Mouse (Mus musculus) embryo, embryonic 10.5 days (tissue): Measurements from ENCODE around the gene Hexdc.

Experiments
- DNase-seq: peaks from one replicate; pipeline ENCODE4 v3.0.0-alpha.2; 2015; ENCODE audit warnings: low spot score

Gene Hexdc

DNA sequence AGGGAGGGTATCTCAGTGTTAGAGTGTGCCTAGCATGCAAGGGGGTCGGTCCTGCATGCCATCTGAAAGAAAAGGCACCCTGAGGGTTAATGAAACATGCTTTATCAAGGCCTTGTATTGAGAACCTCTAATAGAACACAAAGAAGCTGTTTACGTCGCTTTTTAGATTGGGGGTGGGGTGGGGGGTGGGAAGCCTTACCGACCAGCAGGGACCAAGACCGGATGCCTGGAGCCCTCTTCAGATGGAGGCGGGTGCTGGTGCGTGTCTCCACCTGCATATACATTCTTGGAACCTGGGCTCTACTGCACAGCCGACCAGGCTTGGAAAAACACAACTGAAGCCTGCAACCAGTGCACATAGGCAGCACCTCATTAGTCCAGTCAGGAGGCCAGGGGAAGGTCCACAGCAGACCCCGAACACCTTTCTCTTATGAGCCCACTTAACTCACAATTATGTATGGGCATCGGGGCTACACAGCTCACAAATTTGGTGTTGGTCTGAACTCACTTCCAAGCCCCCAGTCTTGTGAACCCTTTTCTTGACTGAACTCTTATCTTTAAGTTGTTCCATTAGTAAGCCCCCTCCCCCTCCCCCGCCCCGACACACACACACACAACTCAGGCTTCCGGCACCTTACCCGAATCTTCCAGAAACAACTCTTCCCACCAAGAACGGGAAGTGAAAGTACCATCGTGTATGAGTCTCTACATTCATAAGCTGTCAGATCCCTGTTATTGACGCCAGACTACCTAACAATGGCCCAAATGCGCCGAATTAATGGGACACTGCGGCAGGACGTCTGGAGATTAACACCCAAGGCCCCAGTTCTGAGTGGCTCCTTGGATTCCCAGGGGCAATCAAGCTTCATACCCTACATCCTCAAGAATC, 24.1 kb downstream of the Hexdc start:
- DNase-seq: no peak

DNA sequence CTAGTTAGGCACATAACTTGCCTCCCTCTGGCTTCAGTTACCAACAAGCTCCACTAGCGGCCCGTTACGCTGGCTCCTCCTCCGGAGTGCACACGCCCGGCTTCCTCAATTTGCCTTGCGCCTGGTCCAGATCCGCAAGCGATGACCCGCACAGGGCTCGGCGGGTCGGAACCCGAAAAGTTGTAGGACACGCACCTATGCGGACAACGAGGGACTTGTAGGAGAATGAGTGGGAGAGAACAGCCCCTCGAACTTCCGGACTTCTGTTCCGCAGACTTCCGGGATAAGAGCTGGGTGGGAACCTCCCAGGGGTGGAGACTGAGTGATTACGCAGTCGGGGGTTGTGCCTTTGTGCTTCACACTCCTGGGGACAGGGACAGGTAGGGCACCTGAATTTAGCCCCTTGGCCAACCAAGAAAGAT, 24.8 kb downstream of the Hexdc start, which contains the start of gene Cybc1:
Gene Cybc1 (minus strand): TSS at position 305 of the 422 bp plus-strand sequence.
- DNase-seq: peak; percentile 88

DNA sequence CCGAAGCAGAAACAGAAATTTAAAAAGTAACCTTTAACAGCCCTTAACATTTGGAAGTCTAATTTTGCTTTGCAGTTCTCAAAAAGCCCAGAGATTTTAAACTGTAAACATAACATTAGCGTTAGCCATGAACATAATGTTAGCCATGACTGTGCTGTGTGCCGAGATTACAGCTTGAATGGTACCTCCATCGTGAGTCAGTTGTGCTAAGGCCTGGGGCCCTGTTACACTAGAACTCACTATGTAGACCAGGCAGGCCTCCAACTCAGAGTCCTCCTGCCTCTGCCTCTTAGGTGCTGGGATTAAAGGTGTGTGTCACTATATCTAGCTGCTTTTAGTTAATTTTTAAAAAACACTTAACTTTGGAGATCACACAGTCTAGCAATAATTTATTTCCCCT, 27.0 kb downstream of the Hexdc start:
- no peak for DNase-seq

DNA sequence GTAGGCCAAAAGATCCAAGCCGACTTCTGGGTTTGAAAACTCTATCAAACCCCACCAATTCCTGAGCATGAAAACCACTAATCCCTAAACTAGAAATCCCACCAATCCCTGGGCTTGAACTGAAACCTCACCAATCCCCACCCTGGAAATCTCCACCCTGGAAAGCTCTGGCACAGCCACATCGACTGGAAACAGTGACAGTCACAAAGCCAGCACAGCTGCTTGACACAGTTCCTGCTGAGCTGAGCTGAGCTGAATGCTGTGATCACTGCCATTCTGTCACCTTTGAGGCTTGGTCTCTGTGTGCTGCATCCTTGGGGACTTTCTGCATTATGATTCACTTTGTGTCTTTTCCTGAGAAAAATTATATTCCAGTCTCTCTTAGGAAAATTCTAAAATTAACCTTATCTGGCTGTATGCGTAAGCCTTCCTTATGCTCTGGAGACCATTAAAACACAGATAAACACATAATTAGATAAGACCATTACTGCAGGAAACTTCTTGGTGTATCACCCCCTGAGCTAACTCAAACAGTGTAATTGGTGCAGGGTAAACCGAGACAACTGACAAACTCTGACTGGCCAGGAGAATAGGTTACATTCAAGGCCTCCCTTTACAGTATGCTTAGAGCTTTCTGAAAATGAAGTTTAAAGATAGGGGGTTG, 27.5 kb downstream of the Hexdc start:
- no peak for DNase-seq

DNA sequence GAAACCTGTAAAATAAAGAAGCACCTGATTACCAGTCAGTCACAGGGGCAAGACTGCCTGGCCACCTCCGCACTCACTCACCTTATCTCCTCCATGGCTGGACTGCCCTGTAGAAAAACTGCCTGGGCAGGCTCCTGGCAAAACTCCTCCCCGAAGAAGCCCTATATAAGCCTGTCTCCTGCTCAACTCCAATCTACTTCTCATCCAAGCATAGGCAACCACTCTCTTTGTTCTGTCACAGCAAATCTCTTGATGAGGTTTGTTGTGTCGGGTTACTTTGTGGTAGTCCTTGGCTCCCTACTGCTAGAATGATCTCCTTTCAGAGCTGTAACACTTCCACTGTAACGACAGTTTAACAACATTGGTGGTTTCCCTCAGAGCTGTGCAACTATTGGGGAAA, 28.5 kb downstream of the Hexdc start:
- no peak for DNase-seq

DNA sequence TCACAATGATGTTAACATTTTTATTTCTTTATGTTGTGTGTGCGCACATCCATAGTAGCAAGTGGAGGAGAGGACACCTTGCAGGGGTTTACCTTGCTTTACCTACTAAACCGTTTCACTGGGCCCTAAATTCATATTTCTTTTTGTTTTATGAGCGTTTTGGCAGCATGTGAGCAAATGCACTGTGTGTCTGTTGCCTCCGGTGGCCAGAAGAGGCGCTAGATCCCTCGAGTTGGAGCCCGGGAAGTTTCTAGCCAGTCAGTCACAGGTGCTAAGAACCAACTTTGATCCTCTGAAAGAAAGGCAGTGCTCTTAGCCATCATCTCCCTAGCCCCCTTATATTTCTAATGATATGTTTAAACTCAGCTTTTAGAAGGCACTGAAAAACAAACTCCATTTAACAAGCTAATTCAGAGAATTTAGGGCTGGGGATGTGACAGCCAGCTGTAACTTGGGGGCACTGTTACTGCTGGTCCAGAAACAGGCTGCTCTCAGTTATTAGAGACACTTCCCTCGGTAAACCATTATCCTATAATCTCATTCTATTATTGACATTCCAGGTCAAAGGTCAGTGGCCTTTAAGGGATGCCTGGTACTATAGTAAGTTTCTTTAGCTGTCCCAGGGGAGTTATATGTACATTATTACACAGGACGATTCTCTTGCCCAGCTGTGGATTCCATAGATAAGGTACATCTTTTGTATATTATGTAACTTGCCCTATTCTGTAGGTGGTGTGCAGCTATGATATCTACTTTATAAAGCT, 31.4 kb downstream of the Hexdc start:
- DNase-seq: peak; percentile 66

DNA sequence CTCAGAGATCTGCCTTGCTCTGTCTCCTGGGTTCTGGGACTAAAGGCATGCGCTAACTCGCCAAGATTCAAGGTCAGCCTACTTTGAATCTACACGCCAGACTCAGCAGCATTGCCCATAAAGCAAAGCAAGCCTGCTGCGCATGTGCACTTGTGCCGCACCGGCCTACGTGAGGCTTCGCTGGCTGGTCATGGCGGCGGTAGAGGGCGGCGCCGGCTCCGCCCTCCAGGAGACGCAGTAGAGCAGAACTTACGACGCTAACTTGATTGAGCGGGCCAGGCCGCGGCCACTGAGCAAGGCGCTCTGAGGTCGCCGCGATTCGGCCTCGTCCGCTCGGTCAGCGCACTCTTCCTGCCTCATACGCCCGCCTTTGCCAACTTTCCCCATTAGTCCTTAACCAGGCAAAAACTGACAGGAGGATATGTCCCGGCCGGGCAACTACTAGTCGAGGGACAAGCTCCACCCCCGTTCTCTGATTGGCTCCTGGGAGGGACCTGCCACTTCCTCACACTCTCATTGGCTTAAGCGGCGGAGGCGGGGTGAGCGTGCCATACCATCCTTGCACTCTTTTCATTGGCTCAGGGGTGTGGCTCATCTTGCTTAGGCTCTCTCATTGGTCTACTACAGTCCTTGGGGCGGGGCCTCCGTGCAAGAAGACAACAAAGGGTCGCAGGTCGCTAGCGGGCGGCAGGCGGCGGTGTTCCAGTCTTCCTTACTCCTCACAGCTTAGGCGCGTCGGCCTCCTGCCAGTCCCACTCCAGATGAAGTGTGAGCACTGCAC, 32.5 kb downstream of the Hexdc start, which contains the start of gene Narf:
Gene Narf (plus strand): TSS at position 690 of the 781 bp plus-strand sequence.
- DNase-seq: peak; percentile 100

DNA sequence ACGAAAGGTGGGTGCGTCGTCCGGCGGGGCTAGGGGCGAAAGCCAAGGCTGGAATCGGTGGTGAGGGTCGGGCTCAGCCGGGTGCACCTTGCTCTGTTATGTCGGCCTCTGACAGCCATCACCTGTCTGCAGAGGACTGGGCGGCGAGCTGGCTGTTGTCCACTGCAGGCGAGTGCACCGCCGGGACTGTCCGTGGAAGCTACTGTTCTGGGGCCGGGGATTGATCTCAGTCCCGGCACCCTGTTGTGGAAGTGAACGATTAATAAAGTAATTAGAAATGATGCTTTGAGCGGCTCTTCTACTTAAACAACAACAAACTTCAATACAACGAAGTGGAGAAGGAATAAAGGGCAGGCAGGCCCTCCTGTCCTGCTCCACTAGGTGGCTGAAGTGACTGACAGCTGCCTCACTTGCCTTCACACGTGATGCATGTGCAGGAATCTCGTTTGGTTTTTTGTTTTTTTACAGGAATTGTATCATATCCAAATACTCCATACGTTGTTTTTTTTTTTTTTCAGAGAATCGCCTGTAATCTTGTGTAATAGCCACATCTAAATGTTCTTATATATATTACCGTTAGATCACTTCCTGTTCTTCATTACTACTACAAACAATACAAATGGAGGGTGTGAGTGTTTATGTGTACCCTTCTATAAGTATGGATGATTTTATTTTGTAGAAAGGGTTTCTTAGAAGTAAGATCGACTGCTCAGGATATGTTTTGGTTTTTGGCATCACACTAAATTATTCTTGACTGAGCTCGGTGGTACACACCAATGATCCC, 33.3 kb downstream of the Hexdc start:
- peak; percentile 71 for DNase-seq

DNA sequence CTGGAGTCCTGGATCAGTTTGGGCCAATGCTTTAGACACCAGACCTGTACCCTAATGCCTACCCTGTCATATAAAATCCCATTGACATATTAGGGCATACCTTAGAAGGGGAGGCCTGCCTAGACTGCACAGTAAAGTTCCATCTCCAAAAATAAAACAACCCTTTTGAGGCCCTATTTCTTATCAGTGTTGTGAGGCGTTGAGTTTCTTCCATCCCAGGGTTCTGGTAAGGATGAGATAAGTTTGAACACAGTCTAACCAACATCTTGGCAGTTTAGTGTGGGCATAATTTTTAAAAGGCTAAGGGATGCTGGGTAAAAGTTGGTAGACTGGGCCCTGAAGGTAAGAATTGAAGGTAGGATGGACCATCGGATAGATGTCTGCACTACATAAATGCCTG, 35.4 kb downstream of the Hexdc start:
- no peak for DNase-seq

DNA sequence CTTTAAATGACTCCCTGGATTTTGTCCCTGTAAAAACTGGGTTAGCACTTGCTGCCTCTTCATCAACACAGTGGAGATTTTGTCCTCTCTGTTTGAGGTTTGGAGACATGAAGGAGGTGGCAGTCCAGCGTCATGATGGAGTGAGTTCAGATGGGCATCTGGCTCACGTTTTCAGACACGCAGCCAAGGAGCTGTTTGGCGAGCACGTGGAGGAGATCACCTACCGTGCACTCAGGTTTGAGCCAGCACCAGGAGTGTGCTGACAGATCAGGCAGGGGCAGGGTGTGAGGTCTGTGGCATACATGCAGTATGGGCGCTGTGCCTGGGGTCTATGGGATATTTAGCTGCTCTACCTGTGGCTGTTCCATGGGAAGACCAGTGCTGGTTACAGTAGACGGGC, 46.0 kb downstream of the Hexdc start:
- no peak for DNase-seq

DNA sequence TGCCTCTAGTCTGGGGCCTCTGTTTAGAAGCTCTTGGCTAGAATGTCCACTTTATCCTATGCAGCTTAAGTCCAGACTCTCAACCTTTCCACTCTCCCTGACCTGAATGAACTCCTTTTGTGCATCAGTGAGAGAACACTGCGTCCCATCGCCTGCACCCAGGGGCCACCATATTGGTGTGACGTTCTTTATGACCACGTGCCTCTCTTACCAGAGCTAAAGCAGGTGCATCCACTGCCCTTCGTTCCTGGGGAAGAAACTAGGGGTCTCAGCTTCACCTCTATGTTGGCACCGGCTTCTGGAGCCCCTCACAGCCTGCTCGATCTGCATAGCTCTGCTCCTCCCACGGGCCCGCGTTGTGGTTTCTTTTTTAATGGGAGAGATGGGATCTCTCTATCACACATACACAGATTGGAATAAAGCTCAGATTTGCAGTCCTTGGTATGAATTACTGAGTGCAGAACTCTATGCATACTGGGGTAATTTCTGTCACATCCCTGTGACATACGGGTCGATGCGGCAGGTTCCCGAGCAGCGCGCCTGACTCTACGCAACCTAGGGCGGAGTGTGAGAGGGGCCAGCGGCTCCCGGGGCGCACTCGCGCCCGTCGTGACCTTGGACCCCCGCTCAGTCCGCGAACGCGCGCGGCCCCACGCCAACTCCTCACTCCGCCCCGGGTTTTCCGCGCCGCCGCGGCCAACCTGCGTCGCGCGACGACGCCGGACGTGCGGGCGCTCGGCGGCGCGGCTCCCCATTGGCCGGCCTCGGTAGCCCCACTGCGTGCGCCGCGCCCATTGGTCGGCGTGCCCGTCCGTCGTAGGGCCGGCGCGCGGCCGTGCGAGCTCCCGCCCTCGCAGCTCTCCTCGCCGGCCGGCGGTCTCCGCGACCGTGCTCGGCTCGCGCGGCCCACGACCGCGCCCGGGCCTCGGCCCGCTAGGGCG, 55.2 kb downstream of the Hexdc start, which contains the start of gene Foxk2:
Gene Foxk2 (plus strand): TSS at position 831 of the 941 bp plus-strand sequence.
- peak; percentile 92 for DNase-seq

DNA sequence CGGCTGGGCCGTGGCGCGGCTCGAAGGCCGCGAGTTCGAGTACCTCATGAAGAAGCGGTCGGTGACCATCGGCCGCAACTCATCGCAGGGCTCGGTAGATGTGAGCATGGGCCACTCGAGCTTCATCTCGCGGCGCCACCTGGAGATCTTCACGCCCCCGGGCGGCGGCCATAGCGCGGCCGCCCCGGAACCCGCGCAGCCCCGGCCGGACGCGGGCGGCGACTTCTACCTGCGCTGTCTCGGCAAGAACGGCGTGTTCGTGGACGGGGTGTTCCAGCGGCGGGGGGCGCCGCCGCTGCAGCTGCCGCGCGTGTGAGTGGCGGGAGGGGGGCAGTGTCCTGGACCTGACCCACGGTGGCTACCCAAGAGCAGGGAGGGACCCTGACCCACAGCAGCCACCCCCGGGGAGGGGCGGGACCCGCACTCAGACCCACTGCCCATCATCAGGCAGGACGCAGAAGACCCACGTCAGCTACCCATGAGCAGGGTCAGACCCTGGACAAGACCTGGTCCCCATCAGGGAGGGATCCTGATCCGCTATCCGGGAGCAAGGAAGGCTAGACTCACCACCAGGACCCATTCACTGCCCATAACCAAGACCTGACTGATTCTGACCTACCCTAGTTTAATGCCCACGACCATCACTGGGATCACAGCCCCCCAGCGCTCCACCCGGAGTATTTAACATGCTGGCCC, 56.1 kb downstream of the Hexdc start:
- DNase-seq: peak; percentile 34

DNA sequence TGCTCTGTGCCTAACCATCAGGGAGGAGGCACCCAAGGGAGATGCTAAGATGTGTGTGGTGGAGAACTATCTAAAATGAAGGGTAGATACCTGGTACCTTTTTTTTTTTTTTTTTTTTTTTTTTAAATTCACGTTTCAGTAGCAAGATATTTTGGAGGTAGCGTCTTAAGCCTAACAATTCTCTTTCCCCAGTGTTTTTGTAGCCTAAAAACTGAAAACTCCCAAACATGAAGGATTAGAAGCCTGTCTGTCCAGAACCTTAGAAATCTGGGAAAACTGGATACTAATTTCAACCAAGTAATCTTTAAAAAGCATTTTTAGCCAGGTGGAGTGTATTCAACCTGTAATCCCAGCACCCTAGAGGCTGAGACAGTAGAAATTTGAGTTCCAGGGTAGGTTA, 56.8 kb downstream of the Hexdc start:
- DNase-seq: no peak
